In genomic region chr17:28084964-28085363, GRCm38 (mm10) we compare ENCODE assay signal across 7 mouse cellular contexts. TPM values are rescaled to one million over a fixed set of nuclear protein-coding genes. Genes with fewer than 3 reads are reported as not detected.
DNase-seq lines count a peak whose midpoint lies in the region; ATAC-seq and TF ChIP-seq lines count a peak whose summit lies in the region.

No protein-coding gene starts in this region.

- H3K9ac ChIP-seq in intestine, postnatal 0 days (ENCODE audit: low read depth, low read length), result peak overlapping the region; percentile 31; the same call in 1 of the 2 replicates
- H3K9ac ChIP-seq in midbrain, embryonic 12.5 days (replicated peaks), result no peak overlapping the region

- no peaks in the 10 kb centered on the region for H3K9me3 ChIP-seq in intestine, postnatal 0 days (ENCODE audit: control insufficient read depth)
- H3K9me3 ChIP-seq in midbrain, embryonic 12.5 days, result no peaks in the 10 kb centered on the region

- H3K27ac ChIP-seq in intestine, postnatal 0 days (ENCODE audit: low read depth, low read length), result peak overlapping the region; percentile 50; the same call in 1 of the 2 replicates
- no peak overlapping the region for H3K27ac ChIP-seq in midbrain, embryonic 12.5 days (replicated peaks)

- no peaks in the 10 kb centered on the region for H3K36me3 ChIP-seq in intestine, postnatal 0 days (ENCODE audit: control insufficient read depth, insufficient read depth)
- no peaks in the 10 kb centered on the region for H3K36me3 ChIP-seq in midbrain, embryonic 12.5 days

- no peaks in the 10 kb centered on the region for H3K27me3 ChIP-seq in intestine, postnatal 0 days (replicated peaks; ENCODE audit: control insufficient read depth, insufficient read depth, low read length)
- H3K27me3 ChIP-seq in midbrain, embryonic 12.5 days, result peaks cover 42% of the 10 kb centered on the region

- peak; percentile 98 for TF ChIP-seq CTCF in intestine, postnatal 0 days (IDR thresholded peaks at IDR 0.05; ENCODE audit: low read depth)

- peak overlapping the region; percentile 49 for H3K4me2 ChIP-seq in intestine, postnatal 0 days (replicated peaks; ENCODE audit: low read depth)
- H3K4me2 ChIP-seq in midbrain, embryonic 12.5 days (replicated peaks), result peak overlapping the region; percentile 31; the same call in 1 of the 2 replicates

- 0 out of 2 replicates have a peak, but pooled peaks cover 2% of the 10 kb centered on the region for H3K4me1 ChIP-seq in intestine, postnatal 0 days (replicated peaks; ENCODE audit: control insufficient read depth, insufficient read depth, low read length)
- H3K4me1 ChIP-seq in midbrain, embryonic 12.5 days, result peaks cover 35% of the 10 kb centered on the region

- H3K4me3 ChIP-seq in intestine, postnatal 0 days (ENCODE audit: low read depth, low read length), result 0 out of 2 replicates have a peak overlapping the region, but pooled peaks have one; percentile 3
- H3K4me3 ChIP-seq in midbrain, embryonic 12.5 days, result no peak overlapping the region

- peak; percentile 84 for DNase-seq in adrenal gland, adult 8-10 months
- peak; percentile 93 for DNase-seq in embryo, embryonic 9.5 days (ENCODE audit: extremely low spot score)
- peak; percentile 94 for DNase-seq in left cerebral cortex, postnatal 4 days
- peak; percentile 91 for DNase-seq in skeletal muscle tissue, adult 2 months (ENCODE audit: low read depth, low spot score)

- WGBS in intestine, postnatal 0 days, result 1% methylated on average over 16 of the region's 16 CpGs
- WGBS in midbrain, embryonic 12.5 days, result under 1% methylated on average over 16 of the region's 16 CpGs

- intact Hi-C loops in left cerebral cortex, postnatal 4 days (cut with DNase I), result loop anchor here (5.0 to 10.0 kb wide), 3 partner anchors 50 to 220 kb away; no protein-coding TSS in a partner anchor

- ATAC-seq in granulocyte monocyte progenitor cell, adult 5-6 weeks (replicated peaks; ENCODE audit: poor library complexity, severe bottlenecking), result peak; percentile 74
- ATAC-seq in intestine, postnatal 0 days, result peak; percentile 77
- ATAC-seq in midbrain, embryonic 12.5 days (ENCODE audit: low FRiP score, low read depth), result peak; percentile 32

RNA-seq across cellular contexts. Expression of gene Tcp11, which starts 4.5 kb away (rescaled TPM):
- under 1 TPM in 1 of 4 experiments, not detected in 3; 0.46 TPM for total RNA-seq in adrenal gland, adult 8-10 months (2022)
- total RNA-seq in granulocyte monocyte progenitor cell, adult 5-6 weeks (2014; fragmentation: Nextera tagmentation), result 0.60 TPM in 1 of 2 replicates, not detected in the other
- 2.1 and 2.4 TPM in 2 replicates for total RNA-seq in granulocyte monocyte progenitor cell, adult 5-6 weeks (2017)
- polyA plus RNA-seq in intestine, postnatal 0 days (2015; fragmentation: Nextera tagmentation; extraction: Ambion mirVana), result 1.6 and 1.7 TPM in 2 replicates
- total RNA-seq in left cerebral cortex, postnatal 4 days (2021), result 1 to 10 TPM; 2.2 to 3.6 TPM
- 1.4 and 1.9 TPM in 2 replicates for polyA plus RNA-seq in midbrain, embryonic 12.5 days (2016; fragmentation: Nextera tagmentation; extraction: Ambion mirVana)

RNA-seq across cellular contexts. Expression of gene Scube3, which starts 57.0 kb away (rescaled TPM):
- 10 to 100 TPM; 12.1 to 19.7 (median 15.9) TPM for total RNA-seq in adrenal gland, adult 8-10 months (2022)
- total RNA-seq in granulocyte monocyte progenitor cell, adult 5-6 weeks (2014; fragmentation: Nextera tagmentation), result not detected in 2 replicates
- not detected in 2 replicates for total RNA-seq in granulocyte monocyte progenitor cell, adult 5-6 weeks (2017)
- polyA plus RNA-seq in intestine, postnatal 0 days (2015; fragmentation: Nextera tagmentation; extraction: Ambion mirVana), result 0.57 and 0.60 TPM in 2 replicates
- 10 to 100 TPM; 15.0 to 15.9 TPM for total RNA-seq in left cerebral cortex, postnatal 4 days (2021)
- polyA plus RNA-seq in midbrain, embryonic 12.5 days (2016; fragmentation: Nextera tagmentation; extraction: Ambion mirVana), result 9.7 and 10.7 TPM in 2 replicates

Comparison
In these comparisons a context has a peak if more than half of its experiments do, and no peak if none do; other contexts are left out.
1. RNA of gene Scube3, which starts 57.0 kb away (total RNA-seq): 12.1 to 19.7 TPM in adrenal gland, adult 8-10 months and 15.0 to 15.9 TPM in left cerebral cortex, postnatal 4 days; not detected in granulocyte monocyte progenitor cell, adult 5-6 weeks; every median in the first group is over 10 times any median in the second.
2. Peak in every context shown above with its lines, with median percentiles within 50 percentile points of each other: DNase-seq and ATAC-seq.